Mouse (Mus musculus) lung, adult 2 months (tissue): ENCODE results near the gene Ifi211.

Source experiments
- CTCF ChIP-seq: fragments of 200-500 bp; IDR thresholded peaks from 2 replicates; pipeline ENCODE4 v1.5.1; 2011; ENCODE audit warnings: mild to moderate bottlenecking, low read length, control low read depth; ENCODE audit not compliant: insufficient read depth
- POLR2A ChIP-seq: fragments of 200-500 bp; IDR thresholded peaks from 2 replicates; pipeline ENCODE4 v1.6.1; 2011; ENCODE audit warnings: low read depth, mild to moderate bottlenecking, control low read depth, low read length, borderline replicate concordance; ENCODE audit errors: extremely low read depth

DNA sequence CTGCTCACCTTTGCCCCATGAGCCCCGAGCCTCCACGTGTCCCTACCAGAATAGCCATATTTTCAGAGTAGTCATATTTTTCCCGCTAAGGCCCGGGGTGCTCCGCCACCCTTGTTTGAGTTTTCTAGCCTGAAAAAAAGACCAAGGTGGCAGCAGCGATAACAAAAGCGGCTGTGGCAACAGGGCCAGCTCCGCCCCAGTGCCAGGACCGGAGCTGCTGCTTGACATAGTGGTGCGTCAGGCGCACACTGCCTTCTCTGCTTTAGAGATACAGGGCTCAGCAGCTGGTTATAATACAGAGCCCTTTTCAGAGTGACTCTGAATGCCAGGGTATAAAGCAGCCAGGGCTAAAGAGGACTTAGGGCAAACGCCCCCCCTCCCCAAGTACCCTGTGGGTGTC lies 46.3 kb downstream of the Ifi211 start:
- no peak for TF ChIP-seq CTCF
- TF ChIP-seq POLR2A = no peak
